Mouse (Mus musculus): ENCODE data around the gene Hist2h2aa2.
"Not testable (repeated sequence)": the region's sequence is repeated elsewhere in the genome, so short reads cannot be mapped to it uniquely, and the experiment has no call there.

The Hist2h2aa2 gene

GRCm38 (mm10) chr3:96261623-96262022 lies 21.5 kb upstream of the Hist2h2aa2 start:
- no peak for DNase-seq

GRCm38 (mm10) chr3:96260220-96260619 lies 20.1 kb upstream of the Hist2h2aa2 start:
- no peak for DNase-seq

GRCm38 (mm10) chr3:96257190-96257589 lies 17.1 kb upstream of the Hist2h2aa2 start:
- DNase-seq = peak; percentile 44

GRCm38 (mm10) chr3:96255926-96256593 lies 16.0 kb upstream of the Hist2h2aa2 start:
- DNase-seq = peak; percentile 56

GRCm38 (mm10) chr3:96254683-96255355 lies 14.7 kb upstream of the Hist2h2aa2 start:
- DNase-seq = no peak

GRCm38 (mm10) chr3:96251787-96252186 lies 11.7 kb upstream of the Hist2h2aa2 start:
- no peak for DNase-seq

- DNase-seq = no peak
Measured at GRCm38 (mm10) chr3:96250890-96251289, 10.8 kb upstream of the Hist2h2aa2 start.

GRCm38 (mm10) chr3:96249034-96249345 lies 8.9 kb upstream of the Hist2h2aa2 start:
- no peak for DNase-seq

- DNase-seq = no peak
Measured at GRCm38 (mm10) chr3:96248141-96249033, 8.3 kb upstream of the Hist2h2aa2 start.

GRCm38 (mm10) chr3:96247356-96248140 lies 7.5 kb upstream of the Hist2h2aa2 start:
- DNase-seq = no peak

GRCm38 (mm10) chr3:96246427-96246856 lies 6.4 kb upstream of the Hist2h2aa2 start, which contains the start of gene Hist2h3c1:
TSS of gene Hist2h3c1 (plus strand) at chr3:96246685.
- not testable (repeated sequence) for DNase-seq

GRCm38 (mm10) chr3:96246018-96246417 lies 5.9 kb upstream of the Hist2h2aa2 start:
- DNase-seq = not testable (repeated sequence)

GRCm38 (mm10) chr3:96245003-96245886 lies 5.2 kb upstream of the Hist2h2aa2 start, which contains the start of gene Hist2h2aa1:
TSS of gene Hist2h2aa1 (plus strand) at chr3:96245497.
- DNase-seq = peak; percentile 89

GRCm38 (mm10) chr3:96243921-96244572 lies 4.0 kb upstream of the Hist2h2aa2 start:
- no peak for DNase-seq

- DNase-seq = no peak
Measured at GRCm38 (mm10) chr3:96240799-96241197, 722 bp upstream of the Hist2h2aa2 start.

GRCm38 (mm10) chr3:96238954-96239793 lies 902 bp downstream of the Hist2h2aa2 start, which contains the start of gene Hist2h3c2:
TSS of gene Hist2h3c2 (minus strand) at chr3:96239127.
- DNase-seq = not testable (repeated sequence)

GRCm38 (mm10) chr3:96237904-96238511 lies 2.1 kb downstream of the Hist2h2aa2 start:
- DNase-seq = no peak

GRCm38 (mm10) chr3:96237335-96237903 lies 2.7 kb downstream of the Hist2h2aa2 start:
- no peak for DNase-seq

GRCm38 (mm10) chr3:96236834-96237334 lies 3.2 kb downstream of the Hist2h2aa2 start:
- no peak for DNase-seq

Data from lung, postnatal 36 days (tissue).